Mouse (Mus musculus) ES-E14 (cell line): Measurements from ENCODE around the gene R3hdm4.
A peak's percentile ranks its signal among the peaks of the same experiment; 100 is the strongest.

Source experiments
- CHD2 ChIP-seq: IDR thresholded peaks from 2 replicates; pipeline ENCODE4 v1.6.1; 2014; ENCODE audit warnings: mild to moderate bottlenecking, low read depth, low read length, inconsistent platforms
- ZC3H11A ChIP-seq: IDR thresholded peaks from 2 replicates; pipeline ENCODE4 v1.6.1; 2012; ENCODE audit warnings: low read depth, mild to moderate bottlenecking, inconsistent platforms, low read length, borderline replicate concordance
- ZNF384 ChIP-seq: IDR thresholded peaks from 2 replicates; pipeline ENCODE4 v1.6.1; 2012; ENCODE audit warnings: low read depth, low read length, inconsistent platforms

- no peak for TF ChIP-seq CHD2
- 0 out of 2 replicates have a peak, but pooled peaks have one; percentile 20 for TF ChIP-seq ZC3H11A
- TF ChIP-seq ZNF384, result no peak
Observed at GRCm38 (mm10) chr10:79883297-79884084, 37.5 kb downstream of the R3hdm4 start.
